8 mouse cellular contexts compared by ENCODE assay signal in genomic region chr3:35753825-35754767, GRCm38 (mm10). TPM values are rescaled to one million over a fixed set of nuclear protein-coding genes. Genes with fewer than 3 reads are reported as not detected.
DNase-seq lines count a peak whose midpoint lies in the region; ATAC-seq and TF ChIP-seq lines count a peak whose summit lies in the region.

Gene Atp11b (plus strand): TSS chr3:35754106.

- peak; percentile 88 for ATAC-seq in erythroid progenitor cell, adult 5-6 weeks (replicated peaks; ENCODE audit: low FRiP score, poor library complexity, severe bottlenecking)
- peak; percentile 91 for ATAC-seq in heart, embryonic 13.5 days (ENCODE audit: extremely low read depth, insufficient number of reproducible peaks, low FRiP score, low TSS enrichment)
- ATAC-seq in liver, embryonic 14.5 days (ENCODE audit: insufficient read depth): peak; percentile 94
- peak; percentile 92 for ATAC-seq in neural tube, embryonic 11.5 days (ENCODE audit: insufficient read depth, low FRiP score, low TSS enrichment)
- peak; percentile 96 for ATAC-seq in stomach, postnatal 0 days (ENCODE audit: low FRiP score, low TSS enrichment)

- TF ChIP-seq CTCF in liver, embryonic 14.5 days (IDR thresholded peaks at IDR 0.05; ENCODE audit: low read depth): no peak
- TF ChIP-seq CTCF in stomach, postnatal 0 days (IDR thresholded peaks at IDR 0.05; ENCODE audit: low read depth): peak; percentile 49

- H3K4me2 ChIP-seq in heart, embryonic 13.5 days: peak within 1 kb of the TSS; percentile 69
- peak within 1 kb of the TSS; percentile 63 for H3K4me2 ChIP-seq in liver, embryonic 14.5 days (ENCODE audit: low read depth)
- peak within 1 kb of the TSS; percentile 60 for H3K4me2 ChIP-seq in neural tube, embryonic 11.5 days (ENCODE audit: low read depth)
- peak within 1 kb of the TSS; percentile 57 for H3K4me2 ChIP-seq in stomach, postnatal 0 days (replicated peaks; ENCODE audit: low read depth)

- DNase-seq in CD4-positive, CD25-positive, alpha-beta regulatory T cell, adult 2 months (ENCODE audit: low read depth, low spot score): peak; percentile 94
- peak; percentile 59 for DNase-seq in brain, embryonic 18.5 days (ENCODE audit: low read depth, low spot score)
- peak; percentile 90 for DNase-seq in kidney, postnatal 10 days
- DNase-seq in liver, embryonic 14.5 days (ENCODE audit: low read depth in 3 of 3, low spot score in 3 of 3): peak; percentile 67 to 83 (median 70)
- DNase-seq in neural tube, embryonic 11.5 days (ENCODE audit: low spot score): peak; percentile 86
- peak; percentile 96 for DNase-seq in stomach, postnatal 0 days (ENCODE audit: low spot score)

- H3K9me3 ChIP-seq in heart, embryonic 13.5 days: no peaks in the 10 kb centered on the region
- no peaks in the 10 kb centered on the region for H3K9me3 ChIP-seq in liver, embryonic 14.5 days (ENCODE audit: control insufficient read depth, low read length)
- no peaks in the 10 kb centered on the region for H3K9me3 ChIP-seq in neural tube, embryonic 11.5 days (ENCODE audit: control insufficient read depth, low read length)
- H3K9me3 ChIP-seq in stomach, postnatal 0 days (ENCODE audit: control insufficient read depth, low read length): no peaks in the 10 kb centered on the region

- H3K27me3 ChIP-seq in heart, embryonic 13.5 days (replicated peaks): no peaks in the 10 kb centered on the region
- no peaks in the 10 kb centered on the region for H3K27me3 ChIP-seq in liver, embryonic 14.5 days (ENCODE audit: control insufficient read depth, insufficient read depth, low read length)
- H3K27me3 ChIP-seq in neural tube, embryonic 11.5 days (ENCODE audit: control insufficient read depth, insufficient read depth, low read length): no peaks in the 10 kb centered on the region
- H3K27me3 ChIP-seq in stomach, postnatal 0 days (ENCODE audit: control insufficient read depth, insufficient read depth, low read length): no peaks in the 10 kb centered on the region

- peak within 1 kb of the TSS; percentile 96 for H3K27ac ChIP-seq in heart, embryonic 13.5 days (replicated peaks)
- H3K27ac ChIP-seq in liver, embryonic 14.5 days: peak within 1 kb of the TSS; percentile 54
- peak within 1 kb of the TSS; percentile 78 for H3K27ac ChIP-seq in neural tube, embryonic 11.5 days (ENCODE audit: low read depth, low read length)
- H3K27ac ChIP-seq in stomach, postnatal 0 days (replicated peaks): peak within 1 kb of the TSS; percentile 96

- no peak for TF ChIP-seq EP300 in liver, embryonic 14.5 days (IDR thresholded peaks at IDR 0.05; ENCODE audit: low read depth)
- TF ChIP-seq EP300 in stomach, postnatal 0 days (optimal IDR thresholded peaks at IDR 0.05): no peak

- WGBS in heart, embryonic 13.5 days: under 1% methylated on average over 96 of the region's 114 CpGs
- WGBS in liver, embryonic 14.5 days (ENCODE audit: insufficient replicate concordance): under 1% methylated on average over 105 of the region's 114 CpGs
- under 1% methylated on average over 108 of the region's 114 CpGs for WGBS in neural tube, embryonic 11.5 days
- under 1% methylated on average over 64 of the region's 114 CpGs for WGBS in stomach, postnatal 0 days

- no peaks in the 10 kb centered on the region for H3K36me3 ChIP-seq in heart, embryonic 13.5 days
- H3K36me3 ChIP-seq in liver, embryonic 14.5 days (replicated peaks; ENCODE audit: control insufficient read depth, insufficient read depth, low read depth): no peaks in the 10 kb centered on the region
- H3K36me3 ChIP-seq in neural tube, embryonic 11.5 days (ENCODE audit: control insufficient read depth, insufficient read depth, low read length): no peaks in the 10 kb centered on the region
- no peaks in the 10 kb centered on the region for H3K36me3 ChIP-seq in stomach, postnatal 0 days (ENCODE audit: control insufficient read depth, insufficient read depth, low read length)

- peak within 1 kb of the TSS; percentile 94 for H3K9ac ChIP-seq in heart, embryonic 13.5 days
- peak within 1 kb of the TSS; percentile 72 for H3K9ac ChIP-seq in liver, embryonic 14.5 days (replicated peaks)
- peak within 1 kb of the TSS; percentile 83 for H3K9ac ChIP-seq in neural tube, embryonic 11.5 days (ENCODE audit: low read length)
- H3K9ac ChIP-seq in stomach, postnatal 0 days (ENCODE audit: low read length): peak within 1 kb of the TSS; percentile 98

- peak within 1 kb of the TSS; percentile 92 for H3K4me3 ChIP-seq in heart, embryonic 13.5 days
- H3K4me3 ChIP-seq in liver, embryonic 14.5 days (ENCODE audit: insufficient read depth in 1 of 2, low read depth in 2 of 2, low read length in 2 of 2): peak within 1 kb of the TSS; percentile 69 to 70
- peak within 1 kb of the TSS; percentile 82 for H3K4me3 ChIP-seq in neural tube, embryonic 11.5 days (ENCODE audit: low read depth, low read length)
- H3K4me3 ChIP-seq in stomach, postnatal 0 days (ENCODE audit: low read depth, low read length): peak within 1 kb of the TSS; percentile 97

- H3K4me1 ChIP-seq in heart, embryonic 13.5 days: peaks cover 12% of the 10 kb centered on the region
- H3K4me1 ChIP-seq in liver, embryonic 14.5 days (replicated peaks; ENCODE audit: control insufficient read depth in 2 of 2, insufficient read depth in 2 of 2, low read length in 1 of 2): peaks cover 3 to 9% of the 10 kb centered on the region in 2 experiments; a peak in 2 of 4 replicates
- H3K4me1 ChIP-seq in neural tube, embryonic 11.5 days (ENCODE audit: control insufficient read depth, insufficient read depth, low read length): peaks cover 6% of the 10 kb centered on the region; the same call in 1 of the 2 replicates
- H3K4me1 ChIP-seq in stomach, postnatal 0 days (replicated peaks; ENCODE audit: control insufficient read depth, insufficient read depth): no peaks in the 10 kb centered on the region

RNA-seq across cellular contexts. Expression of gene Atp11b, which starts in this region (rescaled TPM):
- 88.4 and 100 TPM in 2 replicates for total RNA-seq in erythroid progenitor cell, adult 5-6 weeks (2015; ENCODE audit: low replicate concordance)
- 72.0 and 103 TPM in 2 replicates for total RNA-seq in erythroid progenitor cell, adult 5-6 weeks (2017; ENCODE audit: low replicate concordance)
- 19.6 and 21.2 TPM in 2 replicates for polyA plus RNA-seq in heart, embryonic 13.5 days (2015; fragmentation: Nextera tagmentation; extraction: Ambion mirVana)
- polyA plus RNA-seq in liver, embryonic 14.5 days (2012; rRNA removed): 12.3 and 14.2 TPM in 2 replicates
- polyA plus RNA-seq in liver, embryonic 14.5 days (2014; fragmentation: Nextera tagmentation; extraction: Ambion mirVana): 15.1 and 16.7 TPM in 2 replicates
- polyA plus RNA-seq in neural tube, embryonic 11.5 days (2014; fragmentation: Nextera tagmentation; extraction: Ambion mirVana): 34.4 and 36.9 TPM in 2 replicates
- polyA plus RNA-seq in stomach, postnatal 0 days (2015; fragmentation: Nextera tagmentation; extraction: Ambion mirVana): 30.8 and 33.1 TPM in 2 replicates

Comparison
In these comparisons a context has a peak if more than half of its experiments do, and no peak if none do; other contexts are left out.
1. Peak in every context shown above with its lines: DNase-seq, ATAC-seq, H3K4me3 ChIP-seq and H3K27ac ChIP-seq.